Mouse (Mus musculus): ENCODE results near the gene Olfr646. TPM values are rescaled to one million over a fixed set of nuclear protein-coding genes. Genes with fewer than 3 reads are reported as not detected.

The Olfr646 gene
- polyA plus RNA-seq (2017; shearing (Covaris generic)), result not detected

GRCm38 (mm10) chr7:104104757-104104972 lies at the start of gene Olfr646:
TSS of gene Olfr646 (plus strand) at chr7:104104873.

GRCm38 (mm10) chr7:104061345-104061744 lies 43.3 kb upstream of the Olfr646 start, which contains the start of gene 4930516K23Rik:
TSS of gene 4930516K23Rik (minus strand) at chr7:104061445.

GRCm38 (mm10) chr7:104071769-104072168 lies 32.9 kb upstream of the Olfr646 start, which contains the start of gene Olfr644:
TSS of gene Olfr644 (minus strand) at chr7:104071869.

GRCm38 (mm10) chr7:104085365-104085764 lies 19.3 kb upstream of the Olfr646 start, which contains the start of gene Olfr645:
TSS of gene Olfr645 (minus strand) at chr7:104085465.

GRCm38 (mm10) chr7:104129726-104130125 lies 25.1 kb downstream of the Olfr646 start, which contains the start of gene Ubqln5:
TSS of gene Ubqln5 (minus strand) at chr7:104129826.

GRCm38 (mm10) chr7:104137305-104137704 lies 32.6 kb downstream of the Olfr646 start, which contains the start of gene Olfr643:
TSS of gene Olfr643 (minus strand) at chr7:104137405.

GRCm38 (mm10) chr7:104143179-104143578 lies 38.5 kb downstream of the Olfr646 start, which contains the start of gene Ubqln3:
TSS of gene Ubqln3 (minus strand) at chr7:104143279.

GRCm38 (mm10) chr7:104150456-104150855 lies 45.8 kb downstream of the Olfr646 start, which contains the start of gene Ubqlnl:
TSS of gene Ubqlnl (minus strand) at chr7:104150556.

Other genes with a start within 250 kb of the Olfr646 start
- gene Olfr66, start 218.6 kb upstream of the Olfr646 start, polyA plus RNA-seq (2017; shearing (Covaris generic)), result not detected
- not detected for gene Olfr64, start 210.4 kb upstream of the Olfr646 start, polyA plus RNA-seq (2017; shearing (Covaris generic))
- not detected for gene Olfr65, start 201.4 kb upstream of the Olfr646 start, polyA plus RNA-seq (2017; shearing (Covaris generic))
- not detected for gene Olfr631, start 176.0 kb upstream of the Olfr646 start, polyA plus RNA-seq (2017; shearing (Covaris generic))
- gene Olfr632, start 170.5 kb upstream of the Olfr646 start, polyA plus RNA-seq (2017; shearing (Covaris generic)), result not detected
- gene Olfr633, start 160.4 kb upstream of the Olfr646 start, polyA plus RNA-seq (2017; shearing (Covaris generic)), result not detected
- gene Olfr635, start 133.7 kb upstream of the Olfr646 start, polyA plus RNA-seq (2017; shearing (Covaris generic)), result 0.04 TPM
- not detected for gene Olfr638, start 106.1 kb upstream of the Olfr646 start, polyA plus RNA-seq (2017; shearing (Covaris generic))
- 0.05 TPM for gene Olfr639, start 87.6 kb upstream of the Olfr646 start, polyA plus RNA-seq (2017; shearing (Covaris generic))
- gene Olfr640, start 79.3 kb upstream of the Olfr646 start, polyA plus RNA-seq (2017; shearing (Covaris generic)), result not detected
- gene Olfr641, start 69.4 kb upstream of the Olfr646 start, polyA plus RNA-seq (2017; shearing (Covaris generic)), result not detected
- gene Olfr642, start 52.2 kb upstream of the Olfr646 start, polyA plus RNA-seq (2017; shearing (Covaris generic)), result not detected
- gene 4930516K23Rik, start 43.4 kb upstream of the Olfr646 start, polyA plus RNA-seq (2017; shearing (Covaris generic)), result not detected
- not detected for gene Olfr644, start 33.0 kb upstream of the Olfr646 start, polyA plus RNA-seq (2017; shearing (Covaris generic))
- not detected for gene Olfr645, start 19.4 kb upstream of the Olfr646 start, polyA plus RNA-seq (2017; shearing (Covaris generic))
- gene Ubqln5, start 25.0 kb downstream of the Olfr646 start, polyA plus RNA-seq (2017; shearing (Covaris generic)), result not detected
- gene Olfr643, start 32.5 kb downstream of the Olfr646 start, polyA plus RNA-seq (2017; shearing (Covaris generic)), result not detected
- gene Ubqln3, start 38.4 kb downstream of the Olfr646 start, polyA plus RNA-seq (2017; shearing (Covaris generic)), result not detected
- gene Ubqlnl, start 45.7 kb downstream of the Olfr646 start, polyA plus RNA-seq (2017; shearing (Covaris generic)), result not detected
- not detected for gene Olfm5, start 60.0 kb downstream of the Olfr646 start, polyA plus RNA-seq (2017; shearing (Covaris generic))
- not detected for gene Olfr648, start 78.5 kb downstream of the Olfr646 start, polyA plus RNA-seq (2017; shearing (Covaris generic))
- not detected for gene Olfr649, start 91.1 kb downstream of the Olfr646 start, polyA plus RNA-seq (2017; shearing (Covaris generic))
- gene Trim6, start 113.9 kb downstream of the Olfr646 start, polyA plus RNA-seq (2017; shearing (Covaris generic)), result 2.0 TPM
- gene Trim34a, start 139.6 kb downstream of the Olfr646 start, polyA plus RNA-seq (2017; shearing (Covaris generic)), result 21.8 TPM
- gene Trim5, start 183.2 kb downstream of the Olfr646 start, polyA plus RNA-seq (2017; shearing (Covaris generic)), result 9.6 TPM
- 124 TPM for gene Trim12a, start 210.6 kb downstream of the Olfr646 start, polyA plus RNA-seq (2017; shearing (Covaris generic))
- gene Trim34b, start 224.6 kb downstream of the Olfr646 start, polyA plus RNA-seq (2017; shearing (Covaris generic)), result 0.91 TPM
- 8.7 TPM for gene Trim12c, start 248.5 kb downstream of the Olfr646 start, polyA plus RNA-seq (2017; shearing (Covaris generic))